Mouse (Mus musculus) kidney, postnatal 14 days (tissue): ENCODE data around the gene Prpf4.
A peak's percentile ranks its signal among the peaks of the same experiment; 100 is the strongest.

Experiments
- DNase-seq: peaks from one replicate; pipeline ENCODE4 v3.0.0; 2022; ENCODE audit warnings: mixed read lengths

Prpf4 gene

GRCm38 (mm10) chr4:62437871-62438270 lies 29.3 kb downstream of the Prpf4 start:
- peak; percentile 83 for DNase-seq

- DNase-seq, result no peak
These were observed 31.2 kb downstream of the Prpf4 start for GRCm38 (mm10) chr4:62439793-62440192.

- DNase-seq, result peak; percentile 71
These were observed 31.9 kb downstream of the Prpf4 start for GRCm38 (mm10) chr4:62440544-62440943.

DNA sequence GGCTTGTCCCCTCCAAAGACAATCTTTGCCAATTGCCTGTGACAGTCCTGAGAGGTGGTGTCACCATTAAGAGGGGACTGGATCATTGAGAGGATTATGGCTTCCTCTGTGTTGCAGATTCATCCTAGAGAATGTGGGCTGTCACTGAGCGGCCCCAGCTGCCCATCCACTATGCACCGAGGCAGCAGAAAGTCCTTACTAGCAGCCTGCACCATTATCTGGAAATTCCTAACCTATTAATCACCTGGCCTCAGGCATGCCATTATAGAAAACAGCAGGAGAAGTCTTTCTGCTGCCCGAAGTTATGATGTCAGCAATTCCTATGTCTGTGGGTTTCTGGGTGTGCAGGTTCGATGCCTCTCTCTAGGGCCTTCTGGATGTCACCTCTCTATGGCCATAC lies 32.4 kb downstream of the Prpf4 start:
- DNase-seq, result no peak

DNA sequence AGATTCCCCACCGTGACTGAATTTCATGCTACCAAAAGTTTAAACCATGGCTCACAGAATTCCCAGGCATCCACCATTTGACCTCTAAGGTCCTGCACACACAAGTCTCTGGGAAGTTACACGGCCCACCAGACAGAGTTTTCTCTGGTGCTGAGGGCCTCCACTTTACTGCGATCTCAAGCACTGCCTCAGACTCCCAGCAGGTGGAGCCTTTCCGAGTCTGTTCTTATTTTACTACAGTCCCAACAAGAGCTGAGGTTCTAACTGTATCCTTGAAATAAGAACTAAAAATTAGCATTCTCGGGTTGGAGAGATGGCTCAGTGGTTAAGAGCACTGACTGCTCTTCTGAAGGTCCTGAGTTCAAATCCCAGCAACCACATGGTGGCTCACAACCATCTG lies 46.4 kb downstream of the Prpf4 start:
- DNase-seq, result peak; percentile 58

- DNase-seq, result no peak
These were observed 50.5 kb downstream of the Prpf4 start for GRCm38 (mm10) chr4:62459081-62459480.

DNA sequence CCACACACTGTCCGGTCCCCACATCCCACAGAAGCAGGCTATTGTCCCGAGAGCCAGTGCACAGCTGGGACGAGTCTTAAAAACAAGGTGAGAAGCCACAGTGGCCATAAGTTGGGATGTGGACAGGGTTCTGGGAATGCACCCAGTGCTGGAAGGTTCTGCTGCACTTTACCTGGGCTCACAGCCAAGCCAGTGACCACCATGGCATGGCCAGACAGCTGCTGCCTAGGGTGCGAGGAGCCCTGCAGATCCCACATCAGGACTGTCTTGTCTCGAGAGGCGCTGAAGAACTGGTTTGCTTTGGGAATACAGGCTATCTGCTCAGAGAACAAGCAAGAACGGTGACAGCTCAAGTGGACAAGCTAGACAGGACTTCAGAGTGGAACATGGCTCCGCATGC lies 51.8 kb downstream of the Prpf4 start:
- no peak for DNase-seq

DNA sequence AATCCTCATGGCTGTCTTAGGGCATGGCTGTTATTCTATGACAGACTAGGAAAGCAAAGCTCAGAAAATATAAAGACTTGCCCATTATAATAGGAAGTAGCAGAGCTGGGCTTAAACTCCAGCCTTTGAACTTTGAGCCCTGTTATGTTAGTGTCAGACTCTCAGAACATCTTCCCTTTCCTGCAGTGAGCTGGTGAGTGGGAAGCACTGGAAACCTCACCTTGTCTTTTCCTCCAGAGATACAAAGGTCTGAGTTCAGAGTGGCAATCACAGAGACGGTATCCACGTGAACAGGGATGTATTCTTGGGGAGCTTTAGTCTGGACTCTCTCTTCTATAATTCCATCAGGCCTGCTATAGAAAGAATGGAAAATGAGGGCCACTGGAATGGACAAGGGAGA lies 54.5 kb downstream of the Prpf4 start:
- peak; percentile 43 for DNase-seq

- DNase-seq, result no peak
These were observed 59.6 kb downstream of the Prpf4 start for GRCm38 (mm10) chr4:62468158-62468557.

DNA sequence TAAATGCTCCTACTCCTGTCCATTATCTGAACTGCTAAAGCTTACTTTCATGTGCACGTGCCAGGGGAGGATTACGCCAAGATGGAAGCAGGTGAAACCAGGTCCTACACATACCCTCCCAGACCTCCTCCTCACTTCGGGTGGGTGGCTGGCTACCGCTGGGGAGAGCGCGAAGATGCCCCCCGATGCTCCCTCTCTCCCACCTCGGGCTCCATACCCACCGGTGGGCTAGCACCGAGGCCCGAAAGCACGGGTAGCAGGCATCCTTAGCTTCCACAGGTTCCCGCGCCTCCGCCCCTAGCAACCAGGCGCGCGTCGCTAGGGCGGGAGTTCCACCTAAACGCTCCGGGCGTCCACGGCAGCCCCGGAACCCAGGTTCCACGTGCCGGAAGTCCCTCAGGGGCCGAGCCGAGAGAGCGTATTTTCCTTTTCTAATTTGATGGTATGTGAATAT lies 62.0 kb downstream of the Prpf4 start, which contains the start of gene Wdr31:
TSS of gene Wdr31 (minus strand) at position 299 of the 454 bp plus-strand sequence.
- peak; percentile 85 for DNase-seq

- DNase-seq, result no peak
These were observed 63.5 kb downstream of the Prpf4 start for GRCm38 (mm10) chr4:62472071-62472470.

DNA sequence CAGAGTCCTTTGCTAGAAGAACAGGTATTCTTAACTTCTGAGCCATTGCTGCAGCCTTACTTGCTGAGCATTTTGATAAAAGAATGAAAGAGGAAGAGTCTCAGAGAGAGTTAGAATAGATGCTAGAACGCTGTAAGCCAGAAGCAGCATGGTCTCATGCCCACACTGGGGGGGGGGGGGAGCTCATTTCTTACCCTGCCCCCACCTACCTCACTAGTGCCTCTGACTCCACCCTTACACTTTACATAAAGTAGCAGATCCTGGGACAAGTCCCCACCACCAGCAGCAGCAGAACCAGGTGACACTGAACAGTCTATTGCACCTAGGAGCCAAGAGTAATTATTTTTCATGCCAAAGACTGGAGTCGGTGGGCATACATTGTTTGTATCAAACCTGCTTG lies 66.5 kb downstream of the Prpf4 start:
- no peak for DNase-seq

DNA sequence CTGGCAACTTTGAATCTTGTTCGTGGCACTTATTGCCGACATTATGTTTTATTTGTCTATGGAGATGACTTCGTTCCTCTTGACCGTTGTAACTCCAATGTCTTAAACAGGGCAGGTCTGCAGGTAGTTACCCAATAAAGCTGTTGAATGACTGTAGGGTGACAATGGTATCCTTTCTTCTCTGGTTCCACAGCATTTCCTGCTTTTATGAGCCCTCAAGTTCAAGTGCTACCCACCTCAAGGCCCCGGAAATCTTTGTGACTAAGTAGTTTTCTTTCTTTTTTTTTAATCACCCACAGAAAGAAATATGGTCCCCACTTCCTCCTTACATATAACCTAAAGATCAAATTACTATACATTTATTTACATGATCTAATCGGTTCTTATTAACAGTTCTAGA lies 67.2 kb downstream of the Prpf4 start:
- DNase-seq, result no peak
